Mouse (Mus musculus): ENCODE results near the gene Fer1l4.
A peak's percentile ranks its signal among the peaks of the same experiment; 100 is the strongest.

The Fer1l4 gene

GRCm38 (mm10) chr2:156052816-156053215, at the start of gene Fer1l4:
Gene Fer1l4 (minus strand): TSS chr2:156052947.
- DNase-seq = no peak

- DNase-seq = no peak
Observed at GRCm38 (mm10) chr2:156091926-156092325, 39.2 kb upstream of the Fer1l4 start.

- DNase-seq = no peak
Observed at GRCm38 (mm10) chr2:156089799-156090198, 37.1 kb upstream of the Fer1l4 start.

- DNase-seq = no peak
Observed at GRCm38 (mm10) chr2:156087391-156088110, 34.8 kb upstream of the Fer1l4 start.

- no peak for DNase-seq
Observed at GRCm38 (mm10) chr2:156084541-156084940, 31.8 kb upstream of the Fer1l4 start.

GRCm38 (mm10) chr2:156080391-156080790, 27.6 kb upstream of the Fer1l4 start:
- DNase-seq = no peak

- no peak for DNase-seq
Observed at GRCm38 (mm10) chr2:156079674-156080073, 26.9 kb upstream of the Fer1l4 start.

- DNase-seq = no peak
Observed at GRCm38 (mm10) chr2:156079183-156079560, 26.4 kb upstream of the Fer1l4 start.

- no peak for DNase-seq
Observed at GRCm38 (mm10) chr2:156078421-156079182, 25.9 kb upstream of the Fer1l4 start.

- DNase-seq = no peak
Observed at GRCm38 (mm10) chr2:156077461-156077860, 24.7 kb upstream of the Fer1l4 start.

GRCm38 (mm10) chr2:156073725-156074124, 21.0 kb upstream of the Fer1l4 start:
- no peak for DNase-seq

GRCm38 (mm10) chr2:156071236-156071635, 18.5 kb upstream of the Fer1l4 start:
- DNase-seq = no peak

- no peak for DNase-seq
Observed at GRCm38 (mm10) chr2:156067916-156068315, 15.2 kb upstream of the Fer1l4 start.

GRCm38 (mm10) chr2:156066126-156066525, 13.4 kb upstream of the Fer1l4 start:
- DNase-seq = no peak

GRCm38 (mm10) chr2:156065099-156066041, 12.6 kb upstream of the Fer1l4 start, which contains the start of gene Spag4:
Gene Spag4 (plus strand): TSS chr2:156065175.
- peak; percentile 72 for DNase-seq

- DNase-seq = no peak
Observed at GRCm38 (mm10) chr2:156047929-156048328, 4.8 kb downstream of the Fer1l4 start.

- DNase-seq = no peak
Observed at GRCm38 (mm10) chr2:156042903-156043302, 9.8 kb downstream of the Fer1l4 start.

- DNase-seq = no peak
Observed at GRCm38 (mm10) chr2:156039390-156039789, 13.4 kb downstream of the Fer1l4 start.

GRCm38 (mm10) chr2:156025482-156025881, 27.3 kb downstream of the Fer1l4 start:
- no peak for DNase-seq

GRCm38 (mm10) chr2:156021765-156022164, 31.0 kb downstream of the Fer1l4 start:
- no peak for DNase-seq

- no peak for DNase-seq
Observed at GRCm38 (mm10) chr2:156021219-156021618, 31.5 kb downstream of the Fer1l4 start.

GRCm38 (mm10) chr2:156018106-156018505, 34.6 kb downstream of the Fer1l4 start:
- no peak for DNase-seq

Data from right cerebral cortex, postnatal 14 days (tissue).